Mouse (Mus musculus): ENCODE data around the gene Wbp1l. TPM values are rescaled to one million over a fixed set of nuclear protein-coding genes. Genes with fewer than 3 reads are reported as not detected.
A peak's percentile ranks its signal among the peaks of the same experiment; 100 is the strongest.

Wbp1l gene
- total and polyA plus RNA-seq, 3 experiments: 52.9 to 70.0 TPM; not detected in 1

DNA sequence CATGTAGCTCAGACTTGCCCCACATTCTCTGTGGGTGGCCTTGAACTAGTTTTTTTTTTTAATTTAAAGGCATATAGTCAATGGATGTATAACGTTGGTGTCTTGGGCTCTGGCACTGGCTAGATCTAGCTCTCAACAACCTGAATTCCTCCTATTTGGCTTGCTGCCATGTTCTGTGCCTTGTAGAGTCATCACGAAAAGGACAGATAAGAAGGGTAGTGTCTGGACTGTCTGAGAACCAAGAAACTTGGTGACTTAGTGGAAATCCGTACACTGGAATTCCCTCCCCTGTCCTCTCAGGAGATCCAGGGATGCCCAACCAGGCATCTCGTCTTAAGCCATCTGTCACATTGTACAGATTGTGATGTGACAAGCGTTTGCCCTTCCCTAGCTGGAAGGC is 54.3 kb downstream of the Wbp1l start (continued):
- TF ChIP-seq CHD1 (IDR thresholded peaks at IDR 0.05; ENCODE audit: low read depth, low read length): no peak

- H3K4me3 ChIP-seq (ENCODE audit: control insufficient read depth in 1 of 2, insufficient read depth in 1 of 2, low read depth in 2 of 2, low read length in 2 of 2): no peak overlapping the region
- DNase-seq (ENCODE audit: low read depth, low spot score): peak; percentile 75
- H3K27ac ChIP-seq (ENCODE audit: control insufficient read depth, low read depth, low read length): no peak overlapping the region
- H3K9ac ChIP-seq (ENCODE audit: control insufficient read depth, low read depth, low read length, poor library complexity, severe bottlenecking): no peak overlapping the region
- peaks cover 7 to 8% of the 10 kb centered on the region in 2 experiments for H3K36me3 ChIP-seq (ENCODE audit: control insufficient read depth in 1 of 2, insufficient read depth in 2 of 2, low read length in 2 of 2)
- H3K4me1 ChIP-seq (ENCODE audit: control insufficient read depth in 1 of 2, insufficient read depth in 2 of 2, low read length in 2 of 2): peaks cover 7 to 8% of the 10 kb centered on the region in 2 experiments; a peak in 3 of 4 replicates
- H3K27me3 ChIP-seq (ENCODE audit: control insufficient read depth in 1 of 2, insufficient read depth in 2 of 2, low read length in 2 of 2): no peaks in the 10 kb centered on the region
- TF ChIP-seq EP300 (IDR thresholded peaks at IDR 0.05; ENCODE audit: low read depth in 1 of 2, low read length in 2 of 2) (peak in 1 of 2 experiments; percentile 14; a peak in 1 of 4 replicates), RCOR1 (IDR thresholded peaks at IDR 0.05; ENCODE audit: low read depth, low read length) (no peak), ETS1 (IDR thresholded peaks at IDR 0.05; ENCODE audit: low read depth, low read length) (0 out of 2 replicates have a peak, but pooled peaks have one; percentile 31)
- H3K9me3 ChIP-seq (replicated peaks; ENCODE audit: insufficient read depth, low read length): no peaks in the 10 kb centered on the region
- no peaks in the 10 kb centered on the region for H3K79me2 ChIP-seq (ENCODE audit: control insufficient read depth, insufficient read depth, low read length, poor library complexity)
Observed at GRCm38 (mm10) chr19:46653616-46654235, 54.8 kb downstream of the Wbp1l start.

GRCm38 (mm10) chr19:46655626-46656025 is 56.7 kb downstream of the Wbp1l start:
- peaks cover 7 to 8% of the 10 kb centered on the region in 2 experiments; a peak in 3 of 4 replicates for H3K4me1 ChIP-seq (ENCODE audit: control insufficient read depth in 1 of 2, insufficient read depth in 2 of 2, low read length in 2 of 2)
- H3K27ac ChIP-seq (ENCODE audit: control insufficient read depth, low read depth, low read length): no peak overlapping the region
- no peak overlapping the region for H3K4me3 ChIP-seq (ENCODE audit: control insufficient read depth in 1 of 2, insufficient read depth in 1 of 2, low read depth in 2 of 2, low read length in 2 of 2)

DNA sequence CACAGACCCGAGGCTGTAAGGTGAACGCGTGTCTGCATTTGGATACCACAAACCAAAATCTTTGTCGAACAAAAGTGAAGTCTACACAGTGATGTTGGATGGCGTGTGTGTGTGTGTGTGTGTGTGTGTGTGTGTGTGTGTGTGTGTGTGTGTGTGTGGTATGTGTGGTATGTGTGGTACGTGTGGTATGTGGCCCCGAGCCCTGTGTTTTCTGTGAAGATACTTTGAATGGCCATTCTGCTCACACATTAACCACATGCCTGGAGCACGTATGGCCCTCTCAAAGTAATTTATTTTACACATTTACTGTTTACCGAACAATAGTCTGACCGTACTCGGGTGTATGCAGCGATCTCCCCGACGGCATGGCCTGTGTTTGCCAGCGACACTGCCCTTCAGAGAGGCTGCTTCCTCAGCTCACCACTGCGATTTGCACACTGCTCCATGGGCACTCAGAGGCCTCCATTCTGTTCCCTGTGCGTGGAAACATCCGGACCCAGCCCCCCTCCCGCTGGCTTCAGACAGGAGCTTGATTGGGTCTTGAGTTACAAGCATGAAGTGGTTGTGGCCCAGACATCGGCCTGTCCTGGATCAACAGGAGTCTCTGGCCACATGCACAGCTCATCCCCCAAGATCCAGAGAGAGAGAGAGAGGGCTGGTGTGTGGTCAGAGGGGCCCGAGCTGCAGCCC is 57.4 kb downstream of the Wbp1l start:
- Histone ChIP-seq H3K9me3 (replicated peaks; ENCODE audit: insufficient read depth, low read length) (no peaks in the 10 kb centered on the region), H3K9ac (ENCODE audit: control insufficient read depth, low read depth, low read length, poor library complexity, severe bottlenecking) (no peak overlapping the region), H3K27ac (ENCODE audit: control insufficient read depth, low read depth, low read length) (no peak overlapping the region), H3K27me3 (ENCODE audit: control insufficient read depth in 1 of 2, insufficient read depth in 2 of 2, low read length in 2 of 2) (no peaks in the 10 kb centered on the region), H3K79me2 (ENCODE audit: control insufficient read depth, insufficient read depth, low read length, poor library complexity) (no peaks in the 10 kb centered on the region), H3K4me3 (ENCODE audit: control insufficient read depth in 1 of 2, insufficient read depth in 1 of 2, low read depth in 2 of 2, low read length in 2 of 2) (no peak overlapping the region), H3K4me1 (ENCODE audit: control insufficient read depth in 1 of 2, insufficient read depth in 2 of 2, low read length in 2 of 2) (peaks cover 7 to 8% of the 10 kb centered on the region in 2 experiments; a peak in 3 of 4 replicates), H3K36me3 (ENCODE audit: control insufficient read depth in 1 of 2, insufficient read depth in 2 of 2, low read length in 2 of 2) (peaks cover 5 to 8% of the 10 kb centered on the region in 2 experiments)
- no peak for DNase-seq (ENCODE audit: low read depth, low spot score)
- no peak for TF ChIP-seq KAT2A (conservative IDR thresholded peaks at IDR 0.05; ENCODE audit: low read depth, low read length)
- no peak for TF ChIP-seq ETS1 (IDR thresholded peaks at IDR 0.05; ENCODE audit: low read depth, low read length)

More at GRCm38 (mm10) chr19:46655626-46656025, 56.7 kb downstream of the Wbp1l start:
- no peaks in the 10 kb centered on the region for H3K79me2 ChIP-seq (ENCODE audit: control insufficient read depth, insufficient read depth, low read length, poor library complexity)
- H3K27me3 ChIP-seq (ENCODE audit: control insufficient read depth in 1 of 2, insufficient read depth in 2 of 2, low read length in 2 of 2): no peaks in the 10 kb centered on the region
- DNase-seq (ENCODE audit: low read depth, low spot score): no peak
- H3K9ac ChIP-seq (ENCODE audit: control insufficient read depth, low read depth, low read length, poor library complexity, severe bottlenecking): no peak overlapping the region
- TF ChIP-seq MAZ (IDR thresholded peaks at IDR 0.05; ENCODE audit: low read depth, low read length) (no peak), ZKSCAN1 (IDR thresholded peaks at IDR 0.05; ENCODE audit: low read depth, low read length) (no peak), USF2 (IDR thresholded peaks at IDR 0.05; ENCODE audit: borderline replicate concordance in 1 of 2, insufficient read depth in 1 of 2, low read depth in 1 of 2, low read length in 2 of 2) (no peak), CTCF (IDR thresholded peaks at IDR 0.05 in 2 of 3, conservative IDR thresholded peaks at IDR 0.05 in 1 of 3; ENCODE audit: control insufficient read depth in 1 of 3, insufficient read depth in 1 of 3, low read depth in 2 of 3, low read length in 3 of 3, poor library complexity in 1 of 3, severe bottlenecking in 1 of 3) (no peak), KAT2A (conservative IDR thresholded peaks at IDR 0.05; ENCODE audit: low read depth, low read length) (no peak)
- peaks cover 5 to 8% of the 10 kb centered on the region in 2 experiments for H3K36me3 ChIP-seq (ENCODE audit: control insufficient read depth in 1 of 2, insufficient read depth in 2 of 2, low read length in 2 of 2)
- H3K9me3 ChIP-seq (replicated peaks; ENCODE audit: insufficient read depth, low read length): no peaks in the 10 kb centered on the region

All from MEL (cell line).